Mouse (Mus musculus): Measurements from ENCODE around the gene Gm21818. TPM values are rescaled to one million over a fixed set of nuclear protein-coding genes. Genes with fewer than 3 reads are reported as not detected.
"Not testable (repeated sequence)": the region's sequence is repeated elsewhere in the genome, so short reads cannot be mapped to it uniquely, and the experiment has no call there.

The Gm21818 gene
- polyA plus RNA-seq (2015; fragmentation: Nextera tagmentation; extraction: Ambion mirVana), result not detected in 2 replicates

- H3K9ac ChIP-seq (ENCODE audit: low read length); H3K9me3 ChIP-seq (ENCODE audit: control insufficient read depth, low read length); H3K4me2 ChIP-seq (replicated peaks; ENCODE audit: low read depth); H3K27me3 ChIP-seq (ENCODE audit: control insufficient read depth, insufficient read depth, low read length); H3K4me1 ChIP-seq (replicated peaks; ENCODE audit: control insufficient read depth, insufficient read depth); ATAC-seq (ENCODE audit: low FRiP score, low TSS enrichment); H3K36me3 ChIP-seq (ENCODE audit: control insufficient read depth, insufficient read depth, low read length); H3K27ac ChIP-seq (replicated peaks); DNase-seq (ENCODE audit: low spot score); H3K4me3 ChIP-seq (ENCODE audit: low read depth, low read length): not testable (repeated sequence)
- 82% methylated on average over 4 of the region's 4 CpGs for WGBS
Observed at GRCm38 (mm10) chr13:120172133-120172532, at the start of gene Gm21818. Gene Gm21818 (plus strand): TSS chr13:120172433.

GRCm38 (mm10) chr13:120139946-120140345, 32.3 kb upstream of the Gm21818 start, which contains the start of gene Gm20767:
Gene Gm20767 (plus strand): TSS chr13:120140246.
- H3K27me3 ChIP-seq (ENCODE audit: control insufficient read depth, insufficient read depth, low read length); H3K9me3 ChIP-seq (ENCODE audit: control insufficient read depth, low read length); H3K27ac ChIP-seq (replicated peaks); H3K4me3 ChIP-seq (ENCODE audit: low read depth, low read length); DNase-seq (ENCODE audit: low spot score); H3K4me2 ChIP-seq (replicated peaks; ENCODE audit: low read depth); H3K4me1 ChIP-seq (replicated peaks; ENCODE audit: control insufficient read depth, insufficient read depth); H3K36me3 ChIP-seq (ENCODE audit: control insufficient read depth, insufficient read depth, low read length); H3K9ac ChIP-seq (ENCODE audit: low read length); ATAC-seq (ENCODE audit: low FRiP score, low TSS enrichment): not testable (repeated sequence)
- WGBS, result 100% methylated on average over 1 of the region's 5 CpGs

GRCm38 (mm10) chr13:120142348-120142747, 29.9 kb upstream of the Gm21818 start:
- ATAC-seq (ENCODE audit: low FRiP score, low TSS enrichment); H3K4me3 ChIP-seq (ENCODE audit: low read depth, low read length); H3K36me3 ChIP-seq (ENCODE audit: control insufficient read depth, insufficient read depth, low read length); H3K9me3 ChIP-seq (ENCODE audit: control insufficient read depth, low read length); H3K4me1 ChIP-seq (replicated peaks; ENCODE audit: control insufficient read depth, insufficient read depth); DNase-seq (ENCODE audit: low spot score); H3K4me2 ChIP-seq (replicated peaks; ENCODE audit: low read depth); H3K27ac ChIP-seq (replicated peaks); H3K27me3 ChIP-seq (ENCODE audit: control insufficient read depth, insufficient read depth, low read length); H3K9ac ChIP-seq (ENCODE audit: low read length): not testable (repeated sequence)
- 83% methylated on average over 2 of the region's 3 CpGs for WGBS

- H3K4me2 ChIP-seq (replicated peaks; ENCODE audit: low read depth); H3K9me3 ChIP-seq (ENCODE audit: control insufficient read depth, low read length); H3K4me1 ChIP-seq (replicated peaks; ENCODE audit: control insufficient read depth, insufficient read depth); H3K27me3 ChIP-seq (ENCODE audit: control insufficient read depth, insufficient read depth, low read length); H3K9ac ChIP-seq (ENCODE audit: low read length); DNase-seq (ENCODE audit: low spot score); H3K36me3 ChIP-seq (ENCODE audit: control insufficient read depth, insufficient read depth, low read length); ATAC-seq (ENCODE audit: low FRiP score, low TSS enrichment); H3K27ac ChIP-seq (replicated peaks); H3K4me3 ChIP-seq (ENCODE audit: low read depth, low read length): not testable (repeated sequence)
- WGBS, result 51% methylated on average over 3 of the region's 4 CpGs
Observed at GRCm38 (mm10) chr13:120149660-120150407, 22.4 kb upstream of the Gm21818 start.

GRCm38 (mm10) chr13:120150589-120150988, 21.6 kb upstream of the Gm21818 start:
- not testable (repeated sequence) for ATAC-seq (ENCODE audit: low FRiP score, low TSS enrichment); DNase-seq (ENCODE audit: low spot score); H3K36me3 ChIP-seq (ENCODE audit: control insufficient read depth, insufficient read depth, low read length); H3K27me3 ChIP-seq (ENCODE audit: control insufficient read depth, insufficient read depth, low read length); H3K4me1 ChIP-seq (replicated peaks; ENCODE audit: control insufficient read depth, insufficient read depth); H3K9me3 ChIP-seq (ENCODE audit: control insufficient read depth, low read length); H3K9ac ChIP-seq (ENCODE audit: low read length); H3K4me2 ChIP-seq (replicated peaks; ENCODE audit: low read depth); H3K27ac ChIP-seq (replicated peaks); H3K4me3 ChIP-seq (ENCODE audit: low read depth, low read length)
- 49% methylated on average over 3 of the region's 3 CpGs for WGBS

GRCm38 (mm10) chr13:120168301-120168700, 3.9 kb upstream of the Gm21818 start:
- WGBS, result 58% methylated on average over 5 of the region's 5 CpGs
- not testable (repeated sequence) for H3K9ac ChIP-seq (ENCODE audit: low read length); H3K27ac ChIP-seq (replicated peaks); H3K27me3 ChIP-seq (ENCODE audit: control insufficient read depth, insufficient read depth, low read length); H3K36me3 ChIP-seq (ENCODE audit: control insufficient read depth, insufficient read depth, low read length); DNase-seq (ENCODE audit: low spot score); H3K4me3 ChIP-seq (ENCODE audit: low read depth, low read length); H3K4me2 ChIP-seq (replicated peaks; ENCODE audit: low read depth); H3K4me1 ChIP-seq (replicated peaks; ENCODE audit: control insufficient read depth, insufficient read depth); ATAC-seq (ENCODE audit: low FRiP score, low TSS enrichment); H3K9me3 ChIP-seq (ENCODE audit: control insufficient read depth, low read length)

GRCm38 (mm10) chr13:120196189-120196821, 24.1 kb downstream of the Gm21818 start:
- H3K36me3 ChIP-seq (ENCODE audit: control insufficient read depth, insufficient read depth, low read length); H3K27me3 ChIP-seq (ENCODE audit: control insufficient read depth, insufficient read depth, low read length); H3K9me3 ChIP-seq (ENCODE audit: control insufficient read depth, low read length); H3K4me1 ChIP-seq (replicated peaks; ENCODE audit: control insufficient read depth, insufficient read depth); H3K4me2 ChIP-seq (replicated peaks; ENCODE audit: low read depth); DNase-seq (ENCODE audit: low spot score); H3K27ac ChIP-seq (replicated peaks); H3K9ac ChIP-seq (ENCODE audit: low read length); ATAC-seq (ENCODE audit: low FRiP score, low TSS enrichment); H3K4me3 ChIP-seq (ENCODE audit: low read depth, low read length): not testable (repeated sequence)
- 67% methylated on average over 7 of the region's 8 CpGs for WGBS

GRCm38 (mm10) chr13:120215847-120216246, 43.6 kb downstream of the Gm21818 start, which contains the start of gene Gm21762:
Gene Gm21762 (minus strand): TSS chr13:120215947.
- DNase-seq (ENCODE audit: low spot score); H3K36me3 ChIP-seq (ENCODE audit: control insufficient read depth, insufficient read depth, low read length); H3K27me3 ChIP-seq (ENCODE audit: control insufficient read depth, insufficient read depth, low read length); H3K4me2 ChIP-seq (replicated peaks; ENCODE audit: low read depth); H3K4me3 ChIP-seq (ENCODE audit: low read depth, low read length); ATAC-seq (ENCODE audit: low FRiP score, low TSS enrichment); H3K9ac ChIP-seq (ENCODE audit: low read length); H3K9me3 ChIP-seq (ENCODE audit: control insufficient read depth, low read length); H3K4me1 ChIP-seq (replicated peaks; ENCODE audit: control insufficient read depth, insufficient read depth); H3K27ac ChIP-seq (replicated peaks): not testable (repeated sequence)
- WGBS, result no CpG with 5 or more reads among the region's 2 CpGs

- H3K36me3 ChIP-seq (ENCODE audit: control insufficient read depth, insufficient read depth, low read length); H3K27me3 ChIP-seq (ENCODE audit: control insufficient read depth, insufficient read depth, low read length); H3K9ac ChIP-seq (ENCODE audit: low read length); H3K4me2 ChIP-seq (replicated peaks; ENCODE audit: low read depth); DNase-seq (ENCODE audit: low spot score); ATAC-seq (ENCODE audit: low FRiP score, low TSS enrichment); H3K27ac ChIP-seq (replicated peaks); H3K4me3 ChIP-seq (ENCODE audit: low read depth, low read length); H3K4me1 ChIP-seq (replicated peaks; ENCODE audit: control insufficient read depth, insufficient read depth); H3K9me3 ChIP-seq (ENCODE audit: control insufficient read depth, low read length): not testable (repeated sequence)
- WGBS, result 77% methylated on average over 5 of the region's 5 CpGs
Observed at GRCm38 (mm10) chr13:120220922-120221321, 48.7 kb downstream of the Gm21818 start.
